Mouse (Mus musculus) liver, adult 2 months (tissue): ENCODE results near the gene Ccser2.

ENCODE experiments used
- CTCF ChIP-seq: fragments of 200-500 bp; IDR thresholded peaks from 2 replicates; pipeline ENCODE4 v1.5.1; 2011; ENCODE audit warnings: low read depth, low read length, control low read depth
- POLR2A ChIP-seq: fragments of 200-500 bp; IDR thresholded peaks from 2 replicates; pipeline ENCODE4 v1.6.1; 2011; ENCODE audit warnings: low read length, control low read depth; ENCODE audit not compliant: insufficient read depth; ENCODE audit errors: extremely low read depth

GRCm38 (mm10) chr14:36915203-36915602 is 53.4 kb downstream of the Ccser2 start:
- TF ChIP-seq CTCF, result no peak
- no peak for TF ChIP-seq POLR2A
